Mouse (Mus musculus) hindbrain, embryonic 10.5 days (tissue): ENCODE results near the gene Edem1. TPM values are rescaled to one million over a fixed set of nuclear protein-coding genes. Genes with fewer than 3 reads are reported as not detected.

ENCODE experiments used
- DNase-seq: peaks from one replicate; pipeline ENCODE4 v3.0.0-alpha.2; 2017; ENCODE audit warnings: low spot score
- H3K27ac ChIP-seq: fragments of 300-500 bp; sonication (generic); 2 replicates; pipeline ENCODE4 v1.5.1; 2016; ENCODE audit warnings: mild to moderate bottlenecking, moderate library complexity
- H3K27me3 ChIP-seq: fragments of 300-500 bp; sonication (generic); 2 replicates; pipeline ENCODE4 v1.6.1; 2016; ENCODE audit warnings: mild to moderate bottlenecking; ENCODE audit not compliant: poor library complexity, insufficient read depth, severe bottlenecking
- H3K36me3 ChIP-seq: fragments of 300-500 bp; sonication (generic); 2 replicates; pipeline ENCODE4 v1.6.1; 2016; ENCODE audit warnings: mild to moderate bottlenecking, moderate library complexity
- H3K4me1 ChIP-seq: fragments of 300-500 bp; sonication (generic); replicated peaks from 2 replicates; pipeline ENCODE4 v1.6.1; 2016; ENCODE audit warnings: mild to moderate bottlenecking
- H3K4me3 ChIP-seq: fragments of 300-500 bp; sonication (generic); 2 replicates; pipeline ENCODE4 v1.5.1; 2016; ENCODE audit warnings: mild to moderate bottlenecking, moderate library complexity
- H3K9me3 ChIP-seq: fragments of 300-500 bp; sonication (generic); 2 replicates; pipeline ENCODE4 v1.6.1; 2016; ENCODE audit warnings: mild to moderate bottlenecking, moderate library complexity
- WGBS: fragments of 180-500 bp; shearing (Covaris S2); methylation state at CpG from one replicate; pipeline ENCODE4 v1.1.7; 2016; 5-methylcytosine and 5-hydroxymethylcytosine counted together
- polyA plus RNA-seq: library from polyadenylated mRNA; unstranded; fragments of >200 nt; fragmentation: Nextera tagmentation; extraction: Ambion mirVana; gene quantifications from 2 replicates; pipeline ENCODE4 v1.2.1, GENCODE M21; 2016

The Edem1 gene
- polyA plus RNA-seq, result 16.7 and 16.8 TPM in 2 replicates

DNA sequence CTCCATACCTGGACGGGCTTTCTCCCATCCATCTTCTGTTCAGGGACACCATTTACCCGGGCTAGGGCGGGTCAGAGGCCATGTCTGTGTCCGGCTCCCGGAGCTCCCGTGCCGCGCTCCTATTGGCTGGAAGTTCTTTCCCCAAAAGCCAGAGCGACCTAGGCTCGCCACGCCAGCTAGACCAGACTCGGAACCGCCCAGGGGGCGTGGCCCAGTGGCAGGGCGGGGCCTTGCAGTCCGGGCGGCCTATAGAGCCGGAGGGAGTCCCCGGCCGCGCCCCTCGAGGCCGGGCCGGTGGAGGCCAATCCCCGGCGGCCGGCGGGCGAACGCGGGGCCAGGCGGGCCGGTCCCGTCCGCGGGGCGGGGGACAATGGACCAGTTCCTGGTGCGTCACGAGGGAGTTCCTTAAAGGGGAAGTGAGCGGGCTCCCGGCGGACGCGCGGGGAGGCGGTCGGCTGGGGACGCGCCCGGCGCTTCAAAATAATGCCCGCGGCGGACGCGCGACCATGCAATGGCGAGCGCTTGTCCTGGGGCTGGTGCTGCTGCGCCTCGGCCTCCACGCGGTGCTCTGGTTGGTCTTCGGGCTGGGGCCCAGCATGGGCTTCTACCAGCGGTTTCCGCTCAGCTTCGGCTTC is at the start of gene Edem1:
TSS of gene Edem1 (plus strand) at position 408 of the 635 bp plus-strand sequence.
- H3K4me3 ChIP-seq, result peak within 1 kb of the TSS; percentile 92
- peaks cover 19% of the 10 kb centered on the region for H3K4me1 ChIP-seq
- peak; percentile 98 for DNase-seq
- no peaks in the 10 kb centered on the region for H3K27me3 ChIP-seq
- H3K27ac ChIP-seq, result peak within 1 kb of the TSS; percentile 95
- H3K9me3 ChIP-seq, result no peaks in the 10 kb centered on the region
- peaks cover 19% of the 10 kb centered on the region for H3K36me3 ChIP-seq
- WGBS, result under 1% methylated on average over 67 of the region's 67 CpGs

DNA sequence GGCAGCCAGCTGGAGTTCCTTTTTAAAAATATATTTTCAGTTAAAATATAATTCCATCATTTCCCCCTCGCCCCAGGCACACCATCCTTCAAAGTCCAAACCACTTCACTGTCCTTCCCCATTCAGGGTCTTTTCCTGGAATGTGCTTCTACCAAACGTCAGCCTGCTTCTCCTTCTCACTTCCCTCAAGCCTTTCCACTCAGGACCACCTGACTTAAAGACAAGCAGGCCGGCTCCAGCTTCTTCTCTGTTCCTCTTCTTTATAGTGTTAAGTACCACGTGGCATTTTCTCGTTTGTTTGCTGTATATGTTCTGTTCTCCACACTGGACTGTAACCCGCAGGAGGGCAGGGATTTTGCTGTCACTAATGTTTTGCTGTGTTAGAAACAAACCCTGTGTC is 46.6 kb upstream of the Edem1 start:
- Histone ChIP-seq H3K4me1 (peaks cover 18% of the 10 kb centered on the region), H3K9me3 (no peaks in the 10 kb centered on the region), H3K27ac (no peak overlapping the region), H3K27me3 (no peaks in the 10 kb centered on the region), H3K4me3 (no peak overlapping the region), H3K36me3 (no peaks in the 10 kb centered on the region)
- DNase-seq, result no peak
- 72% methylated on average over 6 of the region's 6 CpGs for WGBS

DNA sequence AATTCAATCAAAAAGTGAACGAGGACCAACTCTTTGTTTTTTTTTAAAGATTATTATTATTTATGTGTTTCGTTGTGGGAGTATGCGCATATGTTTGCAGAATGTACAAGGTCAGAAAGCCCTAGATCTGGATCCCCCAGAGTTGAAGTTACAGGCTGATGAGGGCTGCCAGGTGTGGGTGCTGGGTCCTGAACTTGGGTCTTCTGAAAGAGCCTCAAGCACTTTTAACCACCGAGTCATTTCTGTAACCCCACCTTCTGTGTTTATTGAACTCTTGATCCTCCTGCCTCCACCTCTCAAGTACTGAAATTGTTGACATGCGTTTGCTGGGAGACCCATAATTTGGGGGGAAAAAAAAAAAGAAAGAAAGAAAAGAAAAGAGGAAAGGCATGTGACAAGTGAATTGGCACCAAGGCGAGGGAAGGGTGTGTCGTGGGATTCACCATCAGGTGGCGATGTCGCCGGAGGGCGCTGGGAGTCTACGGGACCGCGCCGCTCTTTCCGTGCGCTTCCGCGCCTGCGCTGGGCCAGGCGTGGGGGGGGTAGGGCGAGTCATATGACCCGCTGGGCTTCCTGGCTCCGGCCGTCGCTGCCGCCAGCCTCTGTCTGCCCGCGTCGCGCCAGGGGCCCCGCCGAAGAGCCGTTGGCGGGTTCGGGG is 45.8 kb upstream of the Edem1 start, which contains the start of gene Arl8b:
TSS of gene Arl8b (plus strand) at position 574 of the 658 bp plus-strand sequence.
- H3K4me3 ChIP-seq, result peak within 1 kb of the TSS; percentile 99
- peak within 1 kb of the TSS; percentile 91 for H3K27ac ChIP-seq
- no peaks in the 10 kb centered on the region for H3K9me3 ChIP-seq
- DNase-seq, result peak; percentile 94
- 10% methylated on average over 36 of the region's 36 CpGs for WGBS
- no peaks in the 10 kb centered on the region for H3K27me3 ChIP-seq
- H3K36me3 ChIP-seq, result no peaks in the 10 kb centered on the region
- H3K4me1 ChIP-seq, result peaks cover 18% of the 10 kb centered on the region

DNA sequence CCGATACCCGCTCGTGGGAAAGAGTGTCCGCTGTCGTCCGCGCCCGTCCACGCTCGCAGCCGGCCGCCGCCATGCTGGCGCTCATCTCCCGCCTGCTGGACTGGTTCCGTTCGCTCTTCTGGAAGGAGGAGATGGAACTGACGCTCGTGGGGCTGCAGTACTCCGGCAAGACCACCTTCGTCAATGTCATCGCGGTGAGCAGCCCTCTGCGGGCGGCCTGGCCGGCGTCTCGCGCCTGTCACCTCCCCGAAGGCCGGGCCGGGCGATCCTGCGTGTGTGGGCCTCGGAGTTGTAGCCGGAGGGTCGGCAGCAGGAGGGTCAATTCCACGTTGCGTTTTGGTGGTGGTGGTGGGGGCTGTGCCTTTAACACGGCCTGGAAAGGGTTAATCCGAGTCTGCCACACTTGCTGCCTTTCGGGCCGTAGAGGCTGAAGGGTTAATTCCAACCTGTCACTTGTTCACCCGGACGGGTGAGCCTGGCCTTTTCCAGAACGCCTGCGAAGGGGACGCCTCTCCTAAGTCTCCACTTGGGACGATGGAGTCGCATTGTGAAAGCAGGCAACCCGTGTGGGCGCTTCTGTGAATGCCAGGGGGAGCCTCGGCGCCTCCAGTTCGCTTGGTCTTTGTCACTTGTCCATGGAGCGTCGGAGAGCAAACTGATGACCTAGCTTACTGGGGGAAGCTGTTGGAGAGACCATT is 45.1 kb upstream of the Edem1 start:
- Histone ChIP-seq H3K27me3 (no peaks in the 10 kb centered on the region), H3K9me3 (no peaks in the 10 kb centered on the region), H3K4me3 (peak overlapping the region; percentile 99), H3K4me1 (peaks cover 18% of the 10 kb centered on the region), H3K27ac (peak overlapping the region; percentile 91), H3K36me3 (no peaks in the 10 kb centered on the region)
- no peak for DNase-seq
- WGBS, result under 1% methylated on average over 57 of the region's 57 CpGs

DNA sequence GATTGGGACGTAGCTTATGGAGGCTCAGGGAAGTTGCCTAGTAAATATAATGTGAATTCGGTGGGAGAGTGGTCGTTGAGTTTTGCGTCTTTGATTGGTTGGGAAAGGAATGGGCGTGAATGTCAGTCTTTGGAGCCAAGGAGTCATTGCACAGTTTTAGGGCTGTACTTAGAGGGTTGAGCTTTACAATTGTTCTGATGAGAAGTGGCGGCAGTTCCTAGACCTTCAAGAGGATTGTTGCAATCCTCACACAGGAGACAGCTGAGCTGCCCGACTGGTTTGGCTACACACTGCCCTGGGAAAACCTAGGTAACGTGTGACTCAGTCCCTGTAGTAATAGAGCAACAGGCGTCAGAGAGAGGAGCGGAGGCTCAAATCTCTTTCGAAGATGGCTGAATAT is 44.4 kb upstream of the Edem1 start:
- WGBS, result 47% methylated on average over 11 of the region's 11 CpGs
- no peaks in the 10 kb centered on the region for H3K27me3 ChIP-seq
- no peak for DNase-seq
- H3K27ac ChIP-seq, result peak overlapping the region; percentile 91
- H3K4me1 ChIP-seq, result peaks cover 18% of the 10 kb centered on the region
- H3K36me3 ChIP-seq, result no peaks in the 10 kb centered on the region
- H3K4me3 ChIP-seq, result peak overlapping the region; percentile 99
- no peaks in the 10 kb centered on the region for H3K9me3 ChIP-seq

DNA sequence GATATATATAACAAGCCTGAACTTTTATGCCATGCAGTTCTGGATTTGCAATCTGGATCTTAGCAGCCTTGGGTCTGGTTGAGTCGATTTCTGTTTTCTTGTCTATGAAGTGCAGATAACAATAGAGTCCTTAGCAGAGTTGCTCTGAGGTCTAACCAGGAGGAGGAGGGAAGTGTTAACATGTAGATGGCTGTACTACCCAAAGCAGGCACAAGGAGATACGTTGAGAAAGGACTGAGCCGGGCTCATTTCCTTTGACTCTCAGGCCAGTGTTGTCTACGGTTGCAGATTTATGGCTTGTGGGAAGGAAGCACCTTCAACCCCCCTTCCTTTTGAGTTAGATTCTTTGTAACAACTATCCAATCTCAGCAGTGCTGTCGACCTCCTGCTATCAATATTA is 43.6 kb upstream of the Edem1 start:
- Histone ChIP-seq H3K4me3 (peak overlapping the region; percentile 99), H3K9me3 (no peaks in the 10 kb centered on the region), H3K4me1 (peaks cover 18% of the 10 kb centered on the region), H3K27me3 (no peaks in the 10 kb centered on the region), H3K27ac (no peak overlapping the region), H3K36me3 (no peaks in the 10 kb centered on the region)
- DNase-seq, result no peak
- WGBS, result 77% methylated on average over 5 of the region's 5 CpGs

DNA sequence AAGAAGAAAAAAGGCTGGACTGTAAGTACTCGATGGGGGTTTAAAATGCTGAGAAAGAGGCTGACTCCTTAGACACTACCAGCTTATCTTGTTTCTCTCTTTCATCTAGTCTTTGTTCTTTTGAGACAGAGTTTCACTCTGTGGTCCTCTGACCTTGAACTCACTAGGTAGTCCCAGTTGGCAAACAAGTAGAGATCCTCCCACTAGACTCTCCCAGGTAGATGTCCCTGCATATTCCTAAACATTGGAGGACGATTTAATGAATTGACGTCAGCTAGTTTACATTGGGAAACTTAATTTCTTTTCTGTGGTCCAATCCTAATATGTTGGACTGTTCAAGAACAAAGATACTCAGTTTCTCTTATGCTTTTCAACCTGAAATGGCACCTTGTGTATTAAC is 42.9 kb upstream of the Edem1 start:
- Histone ChIP-seq H3K27ac (no peak overlapping the region), H3K9me3 (no peaks in the 10 kb centered on the region), H3K4me1 (peaks cover 18% of the 10 kb centered on the region), H3K36me3 (no peaks in the 10 kb centered on the region), H3K4me3 (no peak overlapping the region), H3K27me3 (no peaks in the 10 kb centered on the region)
- 93% methylated on average over 3 of the region's 3 CpGs for WGBS
- DNase-seq, result no peak

DNA sequence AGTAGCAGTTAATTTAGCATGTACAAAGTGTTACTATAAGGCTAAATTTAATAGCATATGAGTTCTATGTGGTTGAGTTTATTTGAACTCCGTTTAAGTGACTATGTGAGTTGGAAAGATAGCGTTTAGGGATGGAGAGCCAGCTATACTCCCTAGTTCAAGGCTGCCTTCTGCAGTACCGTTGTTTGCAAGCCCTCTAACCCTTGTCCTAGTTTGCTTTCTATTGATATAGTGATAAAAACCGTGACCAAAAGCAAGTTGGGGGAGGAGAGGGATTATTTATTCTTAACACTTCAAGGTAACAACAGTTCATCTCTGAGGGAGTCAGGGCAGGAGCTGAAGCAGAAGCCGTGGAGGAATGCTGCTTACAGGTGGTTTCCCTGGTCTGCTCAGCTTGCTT is 36.9 kb upstream of the Edem1 start:
- WGBS, result 81% methylated on average over 5 of the region's 5 CpGs
- H3K36me3 ChIP-seq, result no peaks in the 10 kb centered on the region
- H3K27ac ChIP-seq, result no peak overlapping the region
- H3K9me3 ChIP-seq, result no peaks in the 10 kb centered on the region
- peaks cover 7% of the 10 kb centered on the region for H3K4me1 ChIP-seq
- no peak overlapping the region for H3K4me3 ChIP-seq
- no peaks in the 10 kb centered on the region for H3K27me3 ChIP-seq
- DNase-seq, result no peak

DNA sequence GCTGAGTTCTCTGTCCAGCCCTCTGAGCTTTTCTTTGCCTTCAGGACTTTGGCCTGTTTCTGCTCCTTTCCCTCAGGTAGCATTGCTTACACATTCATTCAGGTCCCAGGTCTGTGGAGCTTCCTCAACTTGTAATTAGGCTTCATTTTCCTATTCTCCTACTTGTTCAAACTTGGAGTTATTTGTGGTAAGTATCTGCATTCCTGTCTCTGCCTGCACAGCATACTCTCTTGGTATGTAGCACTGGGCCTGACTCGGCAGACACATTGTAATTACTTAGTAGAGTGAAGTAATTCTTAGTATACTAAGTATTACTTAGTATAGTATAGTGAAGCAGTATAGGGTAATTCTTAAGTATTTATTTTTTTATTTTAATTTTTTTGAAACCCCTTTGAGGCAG is 32.5 kb upstream of the Edem1 start:
- no peak for DNase-seq
- Histone ChIP-seq H3K36me3 (no peaks in the 10 kb centered on the region), H3K27ac (no peak overlapping the region), H3K4me1 (peaks cover 15% of the 10 kb centered on the region), H3K27me3 (no peaks in the 10 kb centered on the region), H3K9me3 (no peaks in the 10 kb centered on the region), H3K4me3 (no peak overlapping the region)
- WGBS, result 96% methylated on average over 1 of the region's 1 CpGs

DNA sequence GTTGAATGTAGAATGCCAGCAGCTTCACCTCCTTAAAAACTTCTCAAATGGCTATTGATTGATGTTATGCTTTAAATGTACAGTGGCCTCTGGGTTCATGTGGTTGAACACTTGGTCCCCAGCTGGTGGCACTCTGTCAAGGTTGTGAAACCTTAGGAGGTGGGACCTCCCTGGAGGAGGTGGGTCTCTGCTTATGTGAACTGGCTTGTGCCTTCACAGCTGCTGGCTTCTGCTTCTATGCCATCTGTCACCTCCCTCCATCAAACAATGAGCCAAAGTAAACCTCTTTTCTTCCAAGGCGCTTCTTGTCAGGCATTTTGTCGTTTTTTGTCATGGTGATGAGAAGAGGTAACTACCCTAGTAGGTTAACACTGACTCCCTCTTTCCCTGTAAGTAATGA is 31.7 kb upstream of the Edem1 start:
- WGBS, result 51% methylated on average over 2 of the region's 2 CpGs
- H3K36me3 ChIP-seq, result no peaks in the 10 kb centered on the region
- no peaks in the 10 kb centered on the region for H3K27me3 ChIP-seq
- H3K4me1 ChIP-seq, result peaks cover 15% of the 10 kb centered on the region
- H3K27ac ChIP-seq, result no peak overlapping the region
- peak; percentile 19 for DNase-seq
- H3K4me3 ChIP-seq, result no peak overlapping the region
- no peaks in the 10 kb centered on the region for H3K9me3 ChIP-seq

DNA sequence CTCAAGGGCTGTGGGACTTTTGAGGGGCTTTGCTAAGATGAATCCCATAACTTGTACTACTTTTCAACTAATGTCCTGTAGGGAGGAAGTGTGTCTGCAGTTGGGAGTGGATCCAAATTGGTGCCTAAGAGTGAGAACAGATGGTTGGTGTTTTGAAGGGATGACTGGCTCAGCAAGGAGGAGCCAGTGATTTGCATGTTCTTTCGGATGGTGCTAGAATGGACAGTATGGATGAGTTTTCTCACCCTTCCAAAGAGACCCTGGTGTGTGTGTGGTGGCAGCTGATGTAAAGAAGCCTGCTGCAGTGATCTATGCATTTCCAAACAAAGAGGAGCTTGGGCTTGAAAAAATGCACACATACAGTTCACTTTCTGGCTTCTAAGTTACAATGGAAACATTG is 23.2 kb upstream of the Edem1 start:
- DNase-seq, result no peak
- Histone ChIP-seq H3K9me3 (no peaks in the 10 kb centered on the region), H3K36me3 (no peaks in the 10 kb centered on the region), H3K27ac (no peak overlapping the region), H3K27me3 (no peaks in the 10 kb centered on the region), H3K4me3 (no peak overlapping the region), H3K4me1 (no peaks in the 10 kb centered on the region)
- WGBS, result 43% methylated on average over 1 of the region's 1 CpGs

DNA sequence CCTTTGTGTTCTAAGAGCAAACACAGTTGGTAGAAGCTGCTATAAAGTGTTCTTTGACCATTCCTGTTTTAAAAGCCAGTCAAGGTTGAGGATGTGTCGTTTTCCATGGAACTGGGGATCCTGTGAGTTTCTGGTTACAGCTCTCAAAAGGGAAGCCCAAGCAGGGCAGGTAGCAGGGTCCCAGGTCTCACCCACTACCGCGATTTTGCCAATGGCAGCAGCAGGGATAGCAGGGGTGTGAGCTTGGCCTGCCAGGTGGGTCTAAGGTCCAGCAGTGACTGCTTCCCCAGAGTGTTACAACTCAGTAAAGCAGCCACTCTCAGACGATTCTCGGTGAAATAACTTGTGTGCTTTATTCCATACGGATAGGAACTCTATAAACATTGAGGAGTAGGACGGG is 22.6 kb upstream of the Edem1 start:
- H3K27ac ChIP-seq, result no peak overlapping the region
- no peak overlapping the region for H3K4me3 ChIP-seq
- WGBS, result 87% methylated on average over 7 of the region's 7 CpGs
- H3K9me3 ChIP-seq, result no peaks in the 10 kb centered on the region
- H3K4me1 ChIP-seq, result no peaks in the 10 kb centered on the region
- H3K27me3 ChIP-seq, result no peaks in the 10 kb centered on the region
- H3K36me3 ChIP-seq, result no peaks in the 10 kb centered on the region
- DNase-seq, result no peak

DNA sequence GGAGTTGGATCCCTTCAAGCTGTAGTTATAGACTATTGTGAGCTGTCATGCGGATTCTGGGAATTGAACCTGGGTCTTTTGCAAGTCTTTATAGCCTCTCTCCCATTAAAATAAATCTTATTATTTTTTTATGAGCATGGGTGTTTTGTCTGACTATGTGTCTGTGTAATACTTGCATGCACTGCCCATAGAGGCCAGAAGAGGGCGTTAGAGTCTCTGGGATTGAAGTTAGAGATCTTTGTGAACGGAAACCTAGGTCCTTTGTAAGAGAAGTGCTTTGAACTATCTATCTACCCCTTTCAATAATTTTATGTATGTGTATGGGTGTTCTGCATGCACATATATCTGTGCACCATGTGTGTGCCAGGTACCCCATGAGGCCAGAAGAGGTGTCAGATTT is 21.0 kb upstream of the Edem1 start:
- Histone ChIP-seq H3K4me3 (no peak overlapping the region), H3K27me3 (no peaks in the 10 kb centered on the region), H3K27ac (no peak overlapping the region), H3K9me3 (no peaks in the 10 kb centered on the region), H3K4me1 (no peaks in the 10 kb centered on the region), H3K36me3 (no peaks in the 10 kb centered on the region)
- 66% methylated on average over 3 of the region's 3 CpGs for WGBS
- no peak for DNase-seq
